Comparison of ENCODE assay signal across 8 mouse cellular contexts in genomic region chr11:80289701-80290445, GRCm38 (mm10). TPM values are rescaled to one million over a fixed set of nuclear protein-coding genes. Genes with fewer than 3 reads are reported as not detected.
DNase-seq lines count a peak whose midpoint lies in the region; ATAC-seq lines count a peak whose summit lies in the region.

No protein-coding gene starts in this region.

- H3K27ac ChIP-seq in embryonic facial prominence, embryonic 12.5 days = peak overlapping the region; percentile 54; the same call in 1 of the 2 replicates
- no peak overlapping the region for H3K27ac ChIP-seq in liver, embryonic 15.5 days (replicated peaks)
- peak overlapping the region; percentile 88 for H3K27ac ChIP-seq in neural tube, embryonic 11.5 days (ENCODE audit: low read depth, low read length)

- peak overlapping the region; percentile 50 for H3K4me2 ChIP-seq in embryonic facial prominence, embryonic 12.5 days (replicated peaks)
- H3K4me2 ChIP-seq in liver, embryonic 15.5 days = peak overlapping the region; percentile 32
- H3K4me2 ChIP-seq in neural tube, embryonic 11.5 days (ENCODE audit: low read depth) = peak overlapping the region; percentile 62

- peak; percentile 35 for DNase-seq in ovary, postnatal 36 days (ENCODE audit: low spot score)
- DNase-seq in ovary, postnatal 10 days (ENCODE audit: low spot score) = no peak
- DNase-seq in heart, postnatal 14 days = peak; percentile 51 to 66
- DNase-seq in kidney, postnatal 25 days = peak; percentile 58 to 72
- peak; percentile 73 for DNase-seq in neural tube, embryonic 11.5 days (ENCODE audit: low spot score)
- peak; percentile 26 for DNase-seq in yolk sac, embryonic 10.5 days (ENCODE audit: low spot score)

- H3K36me3 ChIP-seq in embryonic facial prominence, embryonic 12.5 days = no peaks in the 10 kb centered on the region
- H3K36me3 ChIP-seq in liver, embryonic 15.5 days (replicated peaks) = no peaks in the 10 kb centered on the region
- no peaks in the 10 kb centered on the region for H3K36me3 ChIP-seq in neural tube, embryonic 11.5 days (ENCODE audit: control insufficient read depth, insufficient read depth, low read length)

- H3K9me3 ChIP-seq in embryonic facial prominence, embryonic 12.5 days = 0 out of 2 replicates have a peak, but pooled peaks cover 4% of the 10 kb centered on the region
- no peaks in the 10 kb centered on the region for H3K9me3 ChIP-seq in liver, embryonic 15.5 days (replicated peaks)
- no peaks in the 10 kb centered on the region for H3K9me3 ChIP-seq in neural tube, embryonic 11.5 days (ENCODE audit: control insufficient read depth, low read length)

- no peak overlapping the region for H3K9ac ChIP-seq in embryonic facial prominence, embryonic 12.5 days
- H3K9ac ChIP-seq in liver, embryonic 15.5 days = no peak overlapping the region
- H3K9ac ChIP-seq in neural tube, embryonic 11.5 days (ENCODE audit: low read length) = peak overlapping the region; percentile 54

- WGBS in embryonic facial prominence, embryonic 12.5 days = 1% methylated on average over 23 of the region's 23 CpGs
- WGBS in liver, embryonic 15.5 days (ENCODE audit: insufficient replicate concordance) = 1% methylated on average over 23 of the region's 23 CpGs
- WGBS in neural tube, embryonic 11.5 days = 1% methylated on average over 23 of the region's 23 CpGs

- H3K4me3 ChIP-seq in embryonic facial prominence, embryonic 12.5 days = peak overlapping the region; percentile 26
- no peak overlapping the region for H3K4me3 ChIP-seq in liver, embryonic 15.5 days (replicated peaks)
- peak overlapping the region; percentile 32 for H3K4me3 ChIP-seq in neural tube, embryonic 11.5 days (ENCODE audit: low read depth, low read length)

- intact Hi-C loops in heart, postnatal 14 days (cut with DNase I) = no loop called here

- ATAC-seq in embryonic facial prominence, embryonic 12.5 days (ENCODE audit: insufficient number of reproducible peaks, insufficient read depth, low FRiP score, low TSS enrichment) = peak; percentile 64; the same call in 1 of the 2 replicates
- ATAC-seq in liver, embryonic 15.5 days (ENCODE audit: insufficient read depth) = no peak
- ATAC-seq in neural tube, embryonic 11.5 days (ENCODE audit: insufficient read depth, low FRiP score, low TSS enrichment) = peak; percentile 75

- peaks cover 15% of the 10 kb centered on the region; the same call in 1 of the 2 replicates for H3K4me1 ChIP-seq in embryonic facial prominence, embryonic 12.5 days
- no peaks in the 10 kb centered on the region for H3K4me1 ChIP-seq in liver, embryonic 15.5 days (replicated peaks)
- peaks cover 23% of the 10 kb centered on the region for H3K4me1 ChIP-seq in neural tube, embryonic 11.5 days (ENCODE audit: control insufficient read depth, insufficient read depth, low read length)

- no peaks in the 10 kb centered on the region; the same call in 1 of the 2 replicates for H3K27me3 ChIP-seq in embryonic facial prominence, embryonic 12.5 days
- peaks cover 26% of the 10 kb centered on the region for H3K27me3 ChIP-seq in liver, embryonic 15.5 days
- no peaks in the 10 kb centered on the region for H3K27me3 ChIP-seq in neural tube, embryonic 11.5 days (ENCODE audit: control insufficient read depth, insufficient read depth, low read length)

RNA-seq across cellular contexts. Expression of gene Rhbdl3, which starts 10.8 kb away (rescaled TPM):
- polyA plus RNA-seq in embryonic facial prominence, embryonic 12.5 days (2016; fragmentation: Nextera tagmentation; extraction: Ambion mirVana) = 6.4 and 7.0 TPM in 2 replicates
- total RNA-seq in heart, postnatal 14 days (2021) = 1 to 10 TPM; 3.8 to 5.3 TPM
- 0.16 and 0.22 TPM in 2 replicates for polyA plus RNA-seq in liver, embryonic 15.5 days (2015; fragmentation: Nextera tagmentation; extraction: Ambion mirVana)
- 33.5 and 42.7 TPM in 2 replicates for polyA plus RNA-seq in neural tube, embryonic 11.5 days (2014; fragmentation: Nextera tagmentation; extraction: Ambion mirVana)
